Mouse (Mus musculus): Measurements from ENCODE around the gene Gm10337.

Gm10337 gene

DNA sequence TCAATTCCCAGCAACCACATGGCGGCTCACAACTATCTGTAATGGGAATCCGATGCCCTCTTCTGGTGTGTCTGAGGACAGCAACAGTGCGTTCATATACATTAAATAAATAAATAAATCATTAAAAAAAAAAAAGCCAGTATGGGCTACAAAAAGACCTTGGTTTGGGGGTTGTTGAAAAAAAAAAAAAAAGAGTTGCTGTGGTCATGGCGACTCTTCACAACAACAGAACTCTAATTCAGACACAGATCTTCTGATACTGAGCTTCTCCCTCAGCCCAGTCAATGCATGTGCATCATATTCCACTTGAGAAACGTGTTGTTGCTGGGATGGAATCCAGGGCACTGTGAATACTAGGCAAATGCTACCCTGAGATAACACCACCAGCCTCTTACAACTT lies 49.1 kb downstream of the Gm10337 start:
- no peak for DNase-seq (ENCODE audit: low read depth, low spot score)
